Mouse (Mus musculus) stomach, postnatal 0 days (tissue): Measurements from ENCODE around the gene Krt87. TPM values are rescaled to one million over a fixed set of nuclear protein-coding genes. Genes with fewer than 3 reads are reported as not detected.

Experiments used
- ATAC-seq: fragments of 200-750 bp; cut with Nextera tagmentation; 2 replicates; pipeline ENCODE4 v1.8.0; 2017; ENCODE audit not compliant: low FRiP score, low TSS enrichment
- DNase-seq: peaks from one replicate; pipeline ENCODE4 v3.0.0-alpha.2; 2016; ENCODE audit warnings: low spot score
- H3K27ac ChIP-seq: fragments of 300-500 bp; sonication (generic); replicated peaks from 2 replicates; pipeline ENCODE4 v1.5.1; 2014; ENCODE audit warnings: mild to moderate bottlenecking, control low read depth
- H3K27me3 ChIP-seq: fragments of 300-500 bp; sonication (generic); 2 replicates; pipeline ENCODE4 v1.6.1; 2014; ENCODE audit warnings: low read length; ENCODE audit not compliant: control insufficient read depth, insufficient read depth
- H3K36me3 ChIP-seq: fragments of 300-500 bp; sonication (generic); 2 replicates; pipeline ENCODE4 v1.6.1; 2014; ENCODE audit warnings: low read length, mixed read lengths; ENCODE audit not compliant: control insufficient read depth, insufficient read depth
- H3K4me1 ChIP-seq: fragments of 300-500 bp; sonication (generic); replicated peaks from 2 replicates; pipeline ENCODE4 v1.6.1; 2014; ENCODE audit warnings: antibody characterized with exemption; ENCODE audit not compliant: control insufficient read depth, insufficient read depth
- H3K4me2 ChIP-seq: fragments of 300-500 bp; sonication (generic); replicated peaks from 2 replicates; pipeline ENCODE4 v1.6.1; 2014; ENCODE audit warnings: low read depth, mild to moderate bottlenecking, control low read depth, moderate library complexity
- H3K4me3 ChIP-seq: fragments of 300-500 bp; sonication (generic); 2 replicates; pipeline ENCODE4 v1.5.1; 2014; ENCODE audit warnings: low read depth, low read length, control low read depth
- H3K9ac ChIP-seq: fragments of 300-500 bp; sonication (generic); 2 replicates; pipeline ENCODE4 v1.6.1; 2014; ENCODE audit warnings: mild to moderate bottlenecking, low read length, control low read depth, mixed read lengths
- H3K9me3 ChIP-seq: fragments of 300-500 bp; sonication (generic); 2 replicates; pipeline ENCODE4 v1.6.1; 2016; ENCODE audit warnings: low read length; ENCODE audit not compliant: control insufficient read depth
- CTCF ChIP-seq: IDR thresholded peaks from 2 replicates; pipeline ENCODE4 v1.5.1; 2016; ENCODE audit warnings: antibody characterized with exemption, low read depth, mild to moderate bottlenecking, moderate library complexity
- EP300 ChIP-seq: optimal IDR thresholded peaks from 2 replicates; pipeline ENCODE3; 2016; ENCODE audit warnings: antibody characterized with exemption
- WGBS: fragments of 180-500 bp; shearing (Covaris S2); extraction: QIAGEN DNeasy Blood & Tissue Kit; methylation state at CpG from one replicate; pipeline ENCODE4 v1.1.7; 2014; 5-methylcytosine and 5-hydroxymethylcytosine counted together
- polyA plus RNA-seq: library from polyadenylated mRNA; unstranded; fragments of >200 nt; fragmentation: Nextera tagmentation; extraction: Ambion mirVana; gene quantifications from 2 replicates; pipeline ENCODE4 v1.2.1, GENCODE M21; 2015

The Krt87 gene
- polyA plus RNA-seq, 1 experiment from 2014 or later: 0.24 TPM

GRCm38 (mm10) chr15:101455891-101456290 is 17.3 kb upstream of the Krt87 start:
- Histone ChIP-seq H3K9ac (no peak overlapping the region), H3K27me3 (no peaks in the 10 kb centered on the region), H3K4me2 (no peak overlapping the region), H3K4me1 (no peaks in the 10 kb centered on the region), H3K36me3 (no peaks in the 10 kb centered on the region), H3K9me3 (no peaks in the 10 kb centered on the region), H3K27ac (no peak overlapping the region), H3K4me3 (no peak overlapping the region)
- DNase-seq (no peak), ATAC-seq (no peak)
- no peak for TF ChIP-seq EP300
- TF ChIP-seq CTCF: peak; percentile 20; the same call in 1 of the 2 replicates
- WGBS: 87% methylated on average over 6 of the region's 6 CpGs

- no peak for DNase-seq
- H3K4me2 ChIP-seq: no peak overlapping the region
- 65% methylated on average over 2 of the region's 2 CpGs for WGBS
Observed at GRCm38 (mm10) chr15:101455292-101455691, 16.7 kb upstream of the Krt87 start.

GRCm38 (mm10) chr15:101454774-101455173 is 16.2 kb upstream of the Krt87 start:
- H3K4me3 ChIP-seq: no peak overlapping the region
- no peaks in the 10 kb centered on the region for H3K27me3 ChIP-seq
- H3K27ac ChIP-seq: no peak overlapping the region
- no peaks in the 10 kb centered on the region for H3K36me3 ChIP-seq
- peak; percentile 55 for ATAC-seq
- H3K4me1 ChIP-seq: no peaks in the 10 kb centered on the region
- no peaks in the 10 kb centered on the region for H3K9me3 ChIP-seq
- no peak overlapping the region for H3K9ac ChIP-seq
- 61% methylated on average over 8 of the region's 8 CpGs for WGBS
- H3K4me2 ChIP-seq: no peak overlapping the region
- no peak for TF ChIP-seq EP300
- DNase-seq: no peak

More at GRCm38 (mm10) chr15:101455292-101455691, 16.7 kb upstream of the Krt87 start:
- H3K27ac ChIP-seq: no peak overlapping the region
- H3K4me3 ChIP-seq: no peak overlapping the region
- H3K9me3 ChIP-seq: no peaks in the 10 kb centered on the region
- H3K9ac ChIP-seq: no peak overlapping the region
- H3K27me3 ChIP-seq: no peaks in the 10 kb centered on the region
- no peaks in the 10 kb centered on the region for H3K36me3 ChIP-seq
- TF ChIP-seq CTCF (no peak), EP300 (no peak)
- H3K4me1 ChIP-seq: no peaks in the 10 kb centered on the region
- no peak for ATAC-seq

GRCm38 (mm10) chr15:101453093-101453736 is 14.6 kb upstream of the Krt87 start:
- WGBS: 7% methylated on average over 13 of the region's 13 CpGs
- Histone ChIP-seq H3K4me1 (no peaks in the 10 kb centered on the region), H3K9me3 (no peaks in the 10 kb centered on the region), H3K9ac (no peak overlapping the region), H3K27ac (no peak overlapping the region), H3K27me3 (no peaks in the 10 kb centered on the region), H3K36me3 (no peaks in the 10 kb centered on the region), H3K4me3 (no peak overlapping the region), H3K4me2 (no peak overlapping the region)
- DNase-seq (peak; percentile 88), ATAC-seq (peak; percentile 83)
- TF ChIP-seq EP300: no peak
- peak; percentile 86 for TF ChIP-seq CTCF

- ATAC-seq: no peak
- no peak for DNase-seq
- H3K4me1 ChIP-seq: no peaks in the 10 kb centered on the region
- no peak within 1 kb of the TSS for H3K9ac ChIP-seq
- WGBS: 78% methylated on average over 2 of the region's 2 CpGs
- no peaks in the 10 kb centered on the region for H3K9me3 ChIP-seq
- H3K27ac ChIP-seq: no peak within 1 kb of the TSS
- no peaks in the 10 kb centered on the region for H3K36me3 ChIP-seq
- no peak within 1 kb of the TSS for H3K4me2 ChIP-seq
- no peak within 1 kb of the TSS for H3K4me3 ChIP-seq
- H3K27me3 ChIP-seq: no peaks in the 10 kb centered on the region
- TF ChIP-seq EP300: no peak
- TF ChIP-seq CTCF: no peak
Observed at GRCm38 (mm10) chr15:101447444-101447843, 8.8 kb upstream of the Krt87 start, which contains the start of gene Krt88. Gene Krt88, plus strand, starts transcription at chr15:101447744.

- Histone ChIP-seq H3K27me3 (no peaks in the 10 kb centered on the region), H3K9me3 (no peaks in the 10 kb centered on the region), H3K36me3 (no peaks in the 10 kb centered on the region), H3K4me2 (no peak overlapping the region), H3K4me1 (no peaks in the 10 kb centered on the region), H3K9ac (no peak overlapping the region), H3K27ac (no peak overlapping the region), H3K4me3 (no peak overlapping the region)
- 58% methylated on average over 11 of the region's 11 CpGs for WGBS
- ATAC-seq: no peak
- DNase-seq: no peak
- no peak for TF ChIP-seq CTCF
- TF ChIP-seq EP300: no peak
Observed at GRCm38 (mm10) chr15:101446572-101446971, 8.0 kb upstream of the Krt87 start.
